15 mouse cellular contexts compared by ENCODE assay signal in the genomic region with DNA sequence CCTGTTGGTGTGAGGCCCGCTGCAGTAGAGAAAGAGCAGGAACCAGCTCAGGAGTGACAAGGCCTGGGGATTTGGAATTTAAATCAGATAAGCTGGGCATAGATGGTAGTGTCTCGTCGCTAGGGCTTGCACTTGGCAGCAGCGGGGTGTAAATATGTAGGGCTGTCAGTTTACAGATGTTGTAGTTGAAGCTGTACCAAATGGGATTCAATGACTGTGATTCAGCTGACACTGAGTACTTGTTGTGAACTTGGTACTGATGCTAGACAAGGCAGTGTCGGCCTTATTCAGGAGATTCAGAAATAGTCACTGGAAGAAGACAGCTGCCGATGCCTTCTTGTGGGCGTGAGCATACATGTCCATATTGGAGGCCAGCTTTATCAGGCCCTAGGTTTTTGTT. TPM values are rescaled to one million over a fixed set of nuclear protein-coding genes. Genes with fewer than 3 reads are reported as not detected.
DNase-seq lines count a peak whose midpoint lies in the region; TF ChIP-seq lines count a peak whose summit lies in the region.
"Had no signal": no experiment of that assay in that cellular context is flagged by ENCODE, and none has a peak within 500 bp of the region (broad histone marks: within the 10 kb centered on the region; RNA-seq: fewer than 3 reads in every experiment).

No protein-coding gene starts in this region.

- no peaks in the 10 kb centered on the region for H3K27me3 ChIP-seq in heart, adult 2 months (ENCODE audit: control insufficient read depth, insufficient read depth, low read length)
- H3K27me3 ChIP-seq in heart, embryonic 10.5 days (ENCODE audit: insufficient read depth, poor library complexity, severe bottlenecking) = no peaks in the 10 kb centered on the region; the same call in 1 of the 2 replicates

- no peaks in the 10 kb centered on the region for H3K9me3 ChIP-seq in heart, embryonic 10.5 days
- H3K9me3 ChIP-seq: embryonic facial prominence, embryonic 13.5 days; G1E had no signal

- H3K36me3 ChIP-seq in heart, adult 2 months (ENCODE audit: control insufficient read depth, insufficient read depth, low read length) = peaks cover 59% of the 10 kb centered on the region
- no peaks in the 10 kb centered on the region for H3K36me3 ChIP-seq in heart, embryonic 10.5 days
- H3K36me3 ChIP-seq: embryonic facial prominence, embryonic 13.5 days had no signal

- H3K79me2 ChIP-seq in heart, adult 2 months (replicated peaks; ENCODE audit: control insufficient read depth, insufficient read depth, low read length) = peaks cover 13% of the 10 kb centered on the region

- no peak for TF ChIP-seq CTCF in heart, adult 2 months (IDR thresholded peaks at IDR 0.05)
- no peak for TF ChIP-seq CTCF in brain, embryonic 14.5 days (IDR thresholded peaks at IDR 0.05; ENCODE audit: borderline replicate concordance, extremely low read depth, insufficient read depth, insufficient read length)

- H3K4me1 ChIP-seq in heart, adult 2 months (ENCODE audit: control insufficient read depth, insufficient read depth, low read length) = peaks cover 40% of the 10 kb centered on the region
- peaks cover 31% of the 10 kb centered on the region for H3K4me1 ChIP-seq in heart, embryonic 10.5 days

- TF ChIP-seq EP300 in heart, adult 2 months (IDR thresholded peaks at IDR 0.05; ENCODE audit: insufficient read depth, low read depth, low read length) = no peak

- TF ChIP-seq POLR2A in heart, adult 2 months (IDR thresholded peaks at IDR 0.05; ENCODE audit: insufficient read depth, low read depth, low read length) = no peak
- TF ChIP-seq POLR2A in brain, embryonic 14.5 days (IDR thresholded peaks at IDR 0.05; ENCODE audit: borderline replicate concordance, extremely low read depth, insufficient read depth, insufficient read length, poor library complexity, severe bottlenecking) = no peak

- H3K9ac ChIP-seq in heart, adult 2 months (ENCODE audit: low read depth, low read length) = no peak overlapping the region
- H3K9ac ChIP-seq: embryonic facial prominence, embryonic 13.5 days had no signal

- 59% methylated on average over 7 of the region's 7 CpGs for whole genome bisulfite sequencing in heart, adult 2 months
- WGBS in heart, embryonic 10.5 days = 61% methylated on average over 7 of the region's 7 CpGs

- DNase-seq in heart, adult 2 months = no peak
- no peak for DNase-seq in heart, embryonic 10.5 days (ENCODE audit: low spot score)
- peak; percentile 30 to 71 for DNase-seq in left cerebral cortex, postnatal 14 days (ENCODE audit: low spot score in 2 of 2)
- DNase-seq in left cerebral cortex, adult 8-10 months (ENCODE audit: low spot score in 2 of 2) = no peak
- DNase-seq in MN1 (ENCODE audit: low spot score) = peak; percentile 28
- DNase-seq in brain, embryonic 14.5 days (ENCODE audit: low read depth) = peak; percentile 29
- DNase-seq in adrenal gland, postnatal 14 days = no peak
- DNase-seq in testis, postnatal 14 days (ENCODE audit: low spot score) = no peak
- DNase-seq: adrenal gland, adult 2 months; cerebellum, adult 2 months; heart, postnatal 4 days; midbrain, embryonic 14.5 days; thymus, postnatal 4 days had no signal

- peak overlapping the region; percentile 67 for H3K27ac ChIP-seq in heart, adult 2 months
- no peak overlapping the region for H3K27ac ChIP-seq in heart, embryonic 10.5 days
- H3K27ac ChIP-seq: embryonic facial prominence, embryonic 13.5 days had no signal

- intact Hi-C loops in heart, adult 2 months (cut with DNase I) = no loop called here
- intact Hi-C loops in left cerebral cortex, postnatal 14 days (cut with DNase I) = no loop called here

- H3K4me3 ChIP-seq in heart, adult 2 months = no peak overlapping the region
- no peak overlapping the region for H3K4me3 ChIP-seq in heart, embryonic 10.5 days
- H3K4me3 ChIP-seq: embryonic facial prominence, embryonic 13.5 days had no signal

RNA-seq across cellular contexts. Expression of a gene that starts 5.8 kb away (rescaled TPM):
- 100 to 1,000 TPM; 118 to 157 TPM for total RNA-seq in heart, adult 2 months (2021)
- polyA plus RNA-seq in heart, adult 2 months (2012; rRNA removed) = 129 and 204 TPM in 2 replicates
- polyA plus RNA-seq in heart, embryonic 10.5 days (2016; fragmentation: Nextera tagmentation; extraction: Ambion mirVana) = 6.4 and 10.5 TPM in 2 replicates
- 10 to 100 TPM; 20.5 to 24.0 TPM for total RNA-seq in left cerebral cortex, postnatal 14 days (2021)
- 10 to 100 TPM; 21.0 to 24.7 (median 22.5) TPM for total RNA-seq in left cerebral cortex, adult 8-10 months (2022)
- polyA plus RNA-seq in brain, embryonic 14.5 days (2012; rRNA removed) = 15.6 and 18.8 TPM in 2 replicates
- total RNA-seq in adrenal gland, postnatal 14 days (2021) = 52.3 and 53.0 TPM in 2 replicates

RNA-seq across cellular contexts. Expression of a gene that starts 39.9 kb away (rescaled TPM):
- 10 to 100 TPM in 1 of 2 experiments, 1 to 10 TPM in 1; 8.9 to 10.9 TPM for total RNA-seq in heart, adult 2 months (2021)
- polyA plus RNA-seq in heart, adult 2 months (2012; rRNA removed) = 3.0 and 5.1 TPM in 2 replicates
- 15.6 and 15.8 TPM in 2 replicates for polyA plus RNA-seq in heart, embryonic 10.5 days (2016; fragmentation: Nextera tagmentation; extraction: Ambion mirVana)
- total RNA-seq in left cerebral cortex, postnatal 14 days (2021) = 10 to 100 TPM; 15.0 to 15.8 TPM
- total RNA-seq in left cerebral cortex, adult 8-10 months (2022) = 10 to 100 TPM; 14.2 to 16.4 (median 14.6) TPM
- polyA plus RNA-seq in brain, embryonic 14.5 days (2012; rRNA removed) = 8.8 and 13.5 TPM in 2 replicates
- total RNA-seq in adrenal gland, postnatal 14 days (2021) = 26.8 and 31.2 TPM in 2 replicates

RNA-seq across cellular contexts. Expression of a gene that starts 48.4 kb away (rescaled TPM):
- total RNA-seq in heart, adult 2 months (2021) = 10 to 100 TPM; 29.9 to 31.4 TPM
- polyA plus RNA-seq in heart, adult 2 months (2012; rRNA removed) = 17.2 and 20.9 TPM in 2 replicates
- 83.9 and 87.7 TPM in 2 replicates for polyA plus RNA-seq in heart, embryonic 10.5 days (2016; fragmentation: Nextera tagmentation; extraction: Ambion mirVana)
- 10 to 100 TPM; 32.3 to 34.6 TPM for total RNA-seq in left cerebral cortex, postnatal 14 days (2021)
- total RNA-seq in left cerebral cortex, adult 8-10 months (2022) = 10 to 100 TPM; 18.1 to 19.8 (median 18.5) TPM
- polyA plus RNA-seq in brain, embryonic 14.5 days (2012; rRNA removed) = 41.8 and 61.9 TPM in 2 replicates
- 57.7 and 61.3 TPM in 2 replicates for total RNA-seq in adrenal gland, postnatal 14 days (2021)

Comparison
In these comparisons a context has a peak if more than half of its experiments do, and no peak if none do; other contexts are left out.
1. DNase-seq: peak in left cerebral cortex, postnatal 14 days (2 of 2), MN1 (single experiment) and brain, embryonic 14.5 days (single experiment); none in heart, adult 2 months (0 of 2), heart, embryonic 10.5 days (single experiment), left cerebral cortex, adult 8-10 months (0 of 2), adrenal gland, postnatal 14 days (single experiment) and testis, postnatal 14 days (single experiment).